Mouse (Mus musculus): Measurements from ENCODE around the gene Mex3a.

GRCm38 (mm10) chr3:88500655-88501365 is 31.4 kb upstream of the Mex3a start:
- TF ChIP-seq POLR2AphosphoS2 (IDR thresholded peaks at IDR 0.05; ENCODE audit: low read depth, low read length) (no peak), UBTF (IDR thresholded peaks at IDR 0.05; ENCODE audit: low read depth, low read length) (no peak), EP300 (IDR thresholded peaks at IDR 0.05; ENCODE audit: low read length) (no peak), ZKSCAN1 (IDR thresholded peaks at IDR 0.05; ENCODE audit: borderline replicate concordance, low read depth, low read length) (no peak), CTCF (conservative IDR thresholded peaks at IDR 0.05 in 1 of 2, IDR thresholded peaks at IDR 0.05 in 1 of 2; ENCODE audit: low read depth in 2 of 2, low read length in 2 of 2) (no peak), KAT2A (IDR thresholded peaks at IDR 0.05; ENCODE audit: insufficient replicate concordance, low read length) (no peak), ZNF384 (IDR thresholded peaks at IDR 0.05; ENCODE audit: low read depth, low read length) (no peak), RCOR1 (conservative IDR thresholded peaks at IDR 0.05; ENCODE audit: low read depth, low read length) (no peak)

All from CH12.LX (cell line).